Mouse (Mus musculus) induced T-regulatory cell, adult 2 months (primary cell): Measurements from ENCODE around the gene Mrpl9.

Experiments
- DNase-seq: peaks from one replicate; pipeline ENCODE4 v3.0.0-alpha.2; 2012; ENCODE audit warnings: low read depth

The Mrpl9 gene

DNA sequence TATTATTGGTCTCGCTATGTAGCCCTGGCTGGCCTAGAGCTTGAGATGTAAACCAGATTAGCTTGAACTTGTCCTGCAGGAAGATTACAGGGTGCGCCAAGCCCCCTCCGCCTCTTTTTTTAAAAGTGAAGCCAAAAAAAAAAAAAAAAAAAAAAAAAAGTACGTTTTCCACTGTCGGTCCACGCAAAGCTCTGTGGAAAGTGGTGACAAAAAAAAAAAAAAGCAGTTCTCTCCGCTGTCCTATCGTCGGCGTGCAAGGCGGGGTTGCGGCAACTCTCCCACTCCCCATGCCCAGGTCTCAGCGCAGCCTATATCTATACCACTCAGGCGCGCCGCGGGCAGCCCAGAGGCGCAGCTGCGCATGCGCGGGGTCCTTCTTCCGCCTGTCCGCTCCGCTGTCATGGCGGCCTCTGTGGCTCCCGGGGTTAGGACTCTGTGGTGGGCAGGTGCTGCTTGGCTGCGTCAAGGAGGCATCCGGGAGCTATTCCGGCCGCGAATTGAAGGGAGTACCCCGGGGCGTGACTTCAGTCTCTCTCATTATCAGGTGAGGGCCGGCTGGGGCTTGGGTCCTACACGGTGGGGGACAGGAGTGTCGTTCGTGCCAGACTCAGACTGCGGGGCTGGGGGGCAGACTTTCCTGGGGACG is at the start of gene Mrpl9:
Gene Mrpl9 (plus strand): TSS at position 368 of the 646 bp plus-strand sequence.
- DNase-seq: peak; percentile 96

DNA sequence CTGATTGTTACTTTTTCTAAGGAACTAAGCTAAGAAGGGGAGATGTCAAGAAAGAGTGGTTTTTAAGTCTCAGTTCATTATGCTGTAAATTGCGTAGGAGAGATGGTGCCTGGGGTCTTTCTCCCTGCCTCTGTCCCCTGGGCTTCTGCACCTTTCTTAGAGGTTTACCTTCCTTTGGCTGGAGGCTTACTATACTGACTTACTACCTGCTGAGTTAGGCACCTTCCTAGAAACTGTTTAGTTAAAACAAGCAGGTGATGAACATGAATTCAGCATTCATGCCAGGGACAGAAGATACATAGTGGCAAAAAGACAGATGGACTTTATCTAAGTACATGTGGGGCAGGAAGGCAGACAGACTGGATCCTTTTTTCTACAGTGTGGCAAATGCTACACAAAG is 46.8 kb upstream of the Mrpl9 start:
- DNase-seq: no peak

DNA sequence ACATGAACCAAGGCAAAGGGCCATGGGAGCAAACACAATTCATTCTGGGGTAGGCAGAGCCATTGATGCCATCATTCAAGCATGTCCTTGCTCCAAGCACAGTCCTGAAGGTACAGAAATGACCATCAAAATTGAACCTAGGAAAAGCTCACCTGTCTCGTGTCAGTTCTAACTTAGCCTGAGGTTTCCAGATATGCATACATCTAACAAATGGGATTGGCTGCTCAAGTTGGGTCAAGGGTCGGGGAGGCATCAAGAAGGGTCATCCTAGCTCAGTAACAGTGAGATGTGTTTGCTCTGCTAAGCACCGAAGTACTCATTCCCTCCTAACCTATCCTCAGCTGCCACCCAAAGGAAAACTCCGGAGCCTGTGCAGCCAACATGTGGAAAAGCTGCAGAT is 46.3 kb upstream of the Mrpl9 start:
- DNase-seq: no peak

DNA sequence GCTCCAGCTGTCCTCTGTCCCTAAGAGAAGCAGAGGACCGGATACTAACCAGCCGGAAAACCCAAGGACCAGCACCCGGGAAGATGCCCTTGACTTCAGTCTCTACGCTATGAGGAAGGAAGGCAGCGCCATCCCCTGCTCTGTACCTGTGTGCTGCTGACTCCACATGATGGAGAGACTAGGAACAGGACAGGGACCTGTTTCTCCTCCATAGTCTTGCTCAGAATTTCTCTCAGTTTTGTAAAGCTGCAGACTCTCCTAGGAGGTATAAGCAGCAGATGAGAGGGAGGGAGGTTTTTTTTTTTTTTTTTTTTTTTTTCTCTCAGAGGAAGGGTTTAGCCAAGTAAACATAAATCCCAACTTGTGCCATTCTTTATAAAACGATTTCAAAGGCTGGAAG is 44.9 kb upstream of the Mrpl9 start, which contains the start of gene Lingo4:
Gene Lingo4 (plus strand): TSS at position 301 of the 400 bp plus-strand sequence.
- DNase-seq: no peak

DNA sequence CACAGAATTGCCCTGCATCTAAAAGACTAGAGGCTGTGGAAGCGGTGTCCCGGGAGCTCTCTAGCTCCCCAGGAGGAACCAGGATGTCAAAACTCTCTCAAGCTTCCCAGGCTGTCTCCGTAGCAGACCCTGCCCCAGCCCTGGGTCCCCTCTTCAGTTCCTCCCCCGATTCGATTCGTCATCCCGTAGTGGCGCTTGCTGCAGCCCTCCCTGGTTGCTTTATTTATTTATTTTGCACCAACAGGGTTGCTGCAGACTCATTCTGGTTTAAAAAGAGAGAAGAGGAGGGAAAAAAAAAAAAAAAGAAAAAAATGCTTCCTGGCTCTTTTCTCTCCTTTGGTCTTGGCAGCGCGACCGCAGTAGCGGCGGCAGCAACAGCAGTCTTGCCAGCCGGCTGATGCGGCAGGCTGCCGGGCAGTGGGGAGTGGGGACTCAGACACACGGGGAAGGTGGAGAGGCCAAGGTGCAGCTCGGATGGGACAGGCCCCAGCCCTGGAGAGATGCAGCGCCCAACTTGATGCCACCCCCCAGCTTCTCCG is 44.1 kb upstream of the Mrpl9 start:
- DNase-seq: no peak

DNA sequence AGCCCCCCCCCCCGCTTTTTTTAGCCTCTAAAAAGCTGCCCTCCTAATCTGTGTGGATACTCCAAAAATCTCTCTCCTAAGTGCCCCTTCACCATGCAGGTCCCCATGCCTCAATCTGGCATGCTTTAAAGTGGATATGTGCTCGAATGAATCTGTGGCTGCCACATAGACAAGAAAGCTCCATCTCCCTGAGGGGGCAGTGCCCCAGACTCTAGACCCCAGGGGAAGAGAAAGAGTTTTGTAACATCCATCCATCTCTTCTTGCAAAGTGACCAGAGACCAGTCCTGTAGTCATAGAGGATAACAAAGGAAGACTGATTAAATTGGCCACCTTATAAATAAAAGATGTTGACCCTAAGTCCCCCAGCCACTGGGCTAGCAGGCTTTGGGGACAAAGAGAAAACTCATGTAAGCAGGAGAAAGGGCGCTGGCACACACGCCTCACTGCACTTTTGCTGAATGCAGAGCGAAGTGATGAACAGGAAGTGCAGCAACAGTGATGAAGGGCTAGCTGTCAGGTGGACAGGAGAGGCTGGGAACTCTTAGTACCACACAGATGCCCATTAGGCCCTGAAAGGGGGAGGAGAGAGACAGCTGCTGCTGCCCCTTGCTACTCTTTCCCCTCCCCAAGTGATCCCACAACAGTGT is 43.3 kb upstream of the Mrpl9 start:
- no peak for DNase-seq

DNA sequence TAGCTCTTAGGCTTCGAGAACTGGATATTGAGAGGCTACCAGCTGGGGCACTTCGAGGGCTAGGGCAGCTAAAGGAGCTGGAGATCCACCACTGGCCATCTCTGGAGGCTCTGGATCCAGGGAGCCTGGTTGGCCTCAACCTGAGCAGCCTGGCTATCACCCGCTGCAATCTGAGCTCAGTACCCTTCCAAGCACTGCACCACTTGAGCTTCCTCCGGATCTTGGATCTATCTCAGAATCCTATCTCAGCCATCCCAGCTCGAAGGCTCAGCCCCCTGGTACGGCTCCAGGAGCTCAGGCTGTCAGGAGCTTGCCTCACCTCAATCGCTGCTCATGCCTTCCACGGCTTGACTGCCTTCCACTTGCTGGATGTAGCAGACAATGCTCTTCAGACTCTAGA is 40.7 kb upstream of the Mrpl9 start:
- no peak for DNase-seq

DNA sequence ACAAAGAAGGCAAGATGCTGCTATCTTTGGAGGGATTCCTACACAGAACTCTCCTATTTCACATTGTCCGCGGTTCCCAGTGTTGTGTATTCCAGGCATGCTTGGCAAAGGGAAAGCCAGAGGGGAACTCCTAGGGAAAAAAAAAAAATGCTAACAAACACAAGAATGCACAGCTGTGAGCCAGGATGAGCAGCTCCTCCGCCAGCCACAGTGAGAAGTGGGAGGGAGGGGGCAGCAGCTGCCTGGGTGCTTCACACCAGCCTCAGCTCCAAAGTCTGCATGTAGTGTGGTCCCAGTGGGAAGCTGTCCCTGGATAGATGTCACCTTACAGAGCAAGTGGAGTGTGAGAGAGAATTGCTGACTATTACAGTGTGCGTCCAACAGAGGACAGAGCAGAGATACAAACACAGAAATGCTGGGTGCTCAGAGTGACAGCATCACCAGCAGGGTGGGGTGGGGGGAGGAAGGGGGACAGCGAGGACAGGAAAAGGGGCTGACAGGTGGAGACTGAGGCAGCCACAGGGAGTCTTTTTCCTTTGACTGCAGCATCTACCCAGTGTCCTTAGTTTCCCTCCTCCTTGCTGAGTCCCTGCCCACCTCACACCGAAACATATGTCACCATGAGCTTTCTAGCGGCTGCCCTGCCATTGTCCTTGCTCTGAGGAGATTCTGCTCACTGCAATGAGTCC is 38.6 kb upstream of the Mrpl9 start:
- DNase-seq: no peak

DNA sequence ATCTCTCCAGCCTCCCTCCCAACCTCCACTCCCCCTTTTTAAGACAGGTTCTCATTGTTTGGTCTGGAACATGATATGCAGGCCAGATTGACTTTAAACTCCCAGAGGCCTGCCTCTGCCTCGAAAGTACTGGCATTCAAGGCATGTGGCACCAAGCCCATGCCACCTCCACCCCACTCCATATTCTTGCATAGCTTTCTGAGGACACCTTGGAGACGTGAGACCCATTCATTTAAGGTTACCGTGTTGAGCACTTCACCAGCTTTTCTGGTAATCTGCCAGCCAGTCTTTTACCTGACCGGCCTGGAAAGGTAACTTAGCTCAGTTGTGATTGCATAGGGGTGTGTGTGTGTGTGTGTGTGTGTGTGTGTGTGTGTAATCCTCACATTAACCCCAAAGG is 37.6 kb upstream of the Mrpl9 start:
- no peak for DNase-seq

DNA sequence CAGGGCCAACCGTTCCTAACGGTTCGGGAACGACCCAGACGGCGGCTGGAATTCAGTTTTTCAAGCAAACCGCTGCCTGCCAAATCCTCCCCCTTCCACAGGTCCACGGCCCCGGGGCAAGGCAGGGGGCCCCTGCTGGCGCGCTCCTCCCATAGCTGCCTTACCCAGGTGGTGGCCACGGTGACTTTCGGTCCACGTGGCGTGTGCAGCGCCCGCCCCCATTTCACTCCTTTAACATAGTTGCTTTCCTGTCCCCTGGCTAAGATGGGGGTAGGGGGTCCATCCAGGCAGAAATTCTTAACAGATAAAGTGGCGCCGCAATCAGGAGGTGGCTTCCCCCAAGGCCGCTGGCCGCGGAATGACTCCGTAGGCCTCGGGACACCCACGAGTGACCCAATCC is 30.6 kb upstream of the Mrpl9 start:
- DNase-seq: no peak

DNA sequence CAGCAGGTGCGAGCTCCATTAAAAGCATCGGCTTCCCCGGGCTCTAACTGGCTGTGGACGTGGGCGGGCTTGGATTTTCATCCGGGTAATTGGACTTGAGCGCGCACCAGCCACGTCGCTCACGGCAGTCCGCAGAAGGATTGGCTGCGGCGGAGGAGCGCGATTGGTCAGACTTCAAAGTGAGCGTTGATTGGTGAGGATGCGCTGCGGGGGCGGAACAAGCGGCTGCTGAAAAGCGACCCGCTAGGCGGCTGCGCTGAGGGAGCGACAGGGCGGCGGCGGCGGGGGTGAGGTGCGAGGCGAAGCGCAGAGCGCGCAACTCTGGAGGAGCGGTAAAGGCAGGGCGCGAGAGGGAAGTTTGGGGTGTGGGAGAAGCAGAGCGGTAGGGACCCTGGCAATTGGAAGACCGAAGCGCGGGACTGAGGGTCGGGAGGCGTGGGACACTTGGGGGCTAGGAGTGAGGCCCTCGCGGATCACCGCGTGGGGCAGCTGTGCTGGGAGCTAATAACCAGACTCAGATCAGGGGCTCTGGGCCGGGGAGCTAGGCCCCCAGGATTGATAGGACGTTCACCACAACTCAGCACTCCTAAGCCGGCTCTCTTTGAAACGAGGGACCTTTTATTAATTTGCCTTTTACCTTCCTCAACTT is 30.0 kb upstream of the Mrpl9 start, which contains the start of gene Tdrkh:
Gene Tdrkh (plus strand): TSS at position 243 of the 649 bp plus-strand sequence.
- DNase-seq: peak; percentile 95

DNA sequence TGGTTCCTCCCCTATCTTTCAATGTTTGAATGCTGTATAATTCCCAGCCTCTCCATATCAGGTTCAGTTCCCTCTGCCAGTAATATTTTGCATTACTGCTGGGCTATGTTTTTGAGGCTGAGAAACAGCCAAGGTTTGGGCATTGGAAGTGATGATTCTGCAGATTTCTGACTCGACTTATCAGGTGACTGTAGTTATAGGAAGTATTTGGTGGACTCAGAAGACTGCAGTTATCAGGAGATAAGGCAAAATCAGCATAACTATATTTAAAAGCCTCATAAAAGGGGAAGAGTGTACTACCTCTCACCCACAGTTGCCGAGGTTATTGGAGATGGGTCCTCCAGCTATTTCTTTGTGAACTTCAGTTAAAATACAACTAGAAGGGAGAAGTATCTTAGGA is 12.1 kb upstream of the Mrpl9 start:
- DNase-seq: no peak

DNA sequence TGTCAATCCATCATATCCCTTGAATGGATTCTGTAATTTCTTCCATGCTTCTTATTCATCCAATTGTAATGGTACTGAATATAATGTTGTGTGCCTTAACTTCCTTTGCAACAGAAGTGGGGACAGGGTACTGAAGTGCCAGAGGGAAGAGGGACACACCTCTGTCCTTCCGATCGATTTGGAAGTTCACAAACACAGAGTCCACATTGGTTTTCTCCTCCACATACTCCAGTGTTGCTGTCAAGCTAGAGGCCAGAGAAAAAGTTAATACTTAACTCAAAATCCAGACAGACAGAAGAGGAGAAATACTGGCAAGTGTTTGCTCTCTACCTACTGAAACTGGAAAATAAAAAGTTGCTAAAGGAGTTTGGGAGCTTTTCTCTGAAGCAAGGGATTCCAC is 8.8 kb upstream of the Mrpl9 start:
- no peak for DNase-seq

DNA sequence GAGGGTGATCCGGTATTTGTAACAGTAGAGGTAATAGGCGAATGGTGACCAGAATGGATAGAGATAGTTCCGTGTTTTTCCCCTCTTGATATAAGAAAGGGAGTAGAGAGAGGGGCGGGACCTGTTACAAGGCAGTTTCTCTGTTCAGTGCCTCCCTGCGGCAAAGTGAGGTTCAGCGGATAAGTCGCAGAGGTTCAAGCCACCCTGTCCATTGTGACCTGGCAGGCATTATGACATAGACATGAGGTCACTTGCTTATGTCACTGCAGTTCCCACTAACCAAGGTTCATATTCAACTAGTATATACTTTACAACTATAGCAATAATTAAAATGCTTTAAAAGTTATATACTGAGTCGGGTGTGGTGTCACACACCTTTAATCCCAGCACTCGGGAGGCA is 6.7 kb upstream of the Mrpl9 start:
- DNase-seq: no peak

DNA sequence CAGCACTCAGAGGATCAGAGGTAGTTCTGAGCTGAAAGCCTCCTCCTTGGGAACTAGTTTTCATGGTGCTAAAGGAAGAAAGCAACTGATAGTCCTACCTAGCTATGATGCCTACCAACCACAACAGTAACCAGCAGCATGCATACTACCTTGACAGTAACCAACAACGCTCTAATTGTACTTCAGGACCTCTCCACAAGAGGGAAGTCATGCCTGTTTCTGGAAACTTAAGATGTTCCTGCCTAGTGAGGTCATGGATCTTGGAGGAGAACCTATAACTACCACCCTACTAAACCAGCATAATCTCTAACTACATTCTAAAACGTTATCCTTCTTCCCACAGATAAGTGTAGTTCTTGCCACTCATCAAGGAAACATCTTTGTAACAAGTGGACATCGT is 1.9 kb upstream of the Mrpl9 start:
- peak; percentile 58 for DNase-seq

DNA sequence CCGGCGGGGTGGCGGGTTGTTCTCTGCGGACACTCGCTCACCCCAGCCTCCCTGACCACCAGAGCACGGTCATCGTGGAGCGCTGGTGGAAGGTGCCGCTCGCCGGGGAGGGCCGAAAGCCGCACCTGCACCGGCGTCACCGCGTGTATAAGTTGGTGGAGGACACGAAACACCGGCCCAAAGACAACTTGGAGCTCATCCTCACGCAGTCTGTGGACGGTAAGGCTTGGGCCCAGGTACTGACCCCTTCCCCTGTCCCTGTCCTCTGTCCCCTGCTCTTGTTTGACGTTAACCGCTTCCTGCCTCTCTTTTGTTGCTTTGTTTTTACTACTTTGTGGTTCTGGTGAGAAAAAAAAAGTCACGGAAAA is 463 bp downstream of the Mrpl9 start, which contains the start of gene Oaz3:
Gene Oaz3 (minus strand): TSS at position 319 of the 368 bp plus-strand sequence.
- peak; percentile 74 for DNase-seq

DNA sequence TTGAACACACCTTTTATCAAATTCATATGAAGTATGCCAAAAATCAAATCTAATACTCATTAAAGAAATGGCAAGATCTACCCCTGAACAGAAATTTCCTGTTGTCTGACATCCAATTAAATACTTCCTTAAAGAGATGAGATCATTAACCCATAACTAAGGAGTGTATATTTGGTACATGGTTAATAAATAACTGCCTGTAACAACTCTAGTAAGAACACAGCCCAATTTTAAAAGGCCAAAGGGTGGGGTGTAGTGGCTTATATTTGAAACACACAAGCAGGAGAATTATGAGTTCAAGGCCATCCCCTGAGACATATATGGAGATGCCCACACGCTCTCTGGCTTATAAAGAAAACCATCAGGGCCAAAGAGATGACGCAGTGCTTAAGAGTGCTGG is 6.3 kb downstream of the Mrpl9 start:
- DNase-seq: no peak

DNA sequence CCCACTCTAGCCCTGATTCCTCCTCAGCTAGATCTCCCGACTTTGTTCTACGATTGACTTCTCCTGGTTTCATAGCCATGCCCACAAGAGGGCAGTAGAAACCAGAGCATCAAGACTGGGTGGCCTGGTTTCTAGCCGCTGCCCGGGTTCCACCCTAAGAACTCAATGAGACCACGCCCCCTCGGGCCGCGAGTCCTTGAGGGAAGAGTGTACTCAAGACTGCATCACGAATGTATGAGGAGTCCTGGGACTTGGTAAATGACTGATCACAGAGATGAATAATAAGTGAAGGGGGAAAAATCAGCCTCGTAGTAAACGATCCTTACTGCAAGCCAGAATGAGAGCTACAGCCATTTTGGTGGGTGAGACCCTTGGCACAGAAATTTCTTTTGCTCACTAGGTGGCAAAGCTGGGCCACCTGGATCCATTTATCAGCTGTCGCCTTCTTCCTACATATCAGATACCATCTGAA is 13.4 kb downstream of the Mrpl9 start:
- DNase-seq: peak; percentile 90

DNA sequence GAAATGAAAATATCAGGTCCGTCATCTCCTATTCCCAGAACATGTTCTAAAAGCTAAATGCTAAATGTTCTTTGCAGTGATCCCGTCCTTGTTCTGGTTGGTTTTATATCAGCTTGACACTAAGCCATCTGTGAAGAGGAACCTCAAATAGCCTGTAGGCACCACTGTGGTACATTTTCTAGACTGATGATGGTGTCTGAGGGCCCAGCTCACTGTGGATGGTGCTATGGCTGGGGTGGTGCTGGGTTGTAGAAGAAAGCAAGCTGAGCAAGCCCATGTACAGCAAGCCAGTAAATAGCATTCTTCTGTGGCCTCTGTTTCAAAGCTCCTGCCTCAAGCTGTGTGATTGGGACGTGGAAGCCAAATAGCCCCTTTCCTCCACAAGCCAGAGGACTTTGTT is 13.9 kb downstream of the Mrpl9 start:
- DNase-seq: no peak

DNA sequence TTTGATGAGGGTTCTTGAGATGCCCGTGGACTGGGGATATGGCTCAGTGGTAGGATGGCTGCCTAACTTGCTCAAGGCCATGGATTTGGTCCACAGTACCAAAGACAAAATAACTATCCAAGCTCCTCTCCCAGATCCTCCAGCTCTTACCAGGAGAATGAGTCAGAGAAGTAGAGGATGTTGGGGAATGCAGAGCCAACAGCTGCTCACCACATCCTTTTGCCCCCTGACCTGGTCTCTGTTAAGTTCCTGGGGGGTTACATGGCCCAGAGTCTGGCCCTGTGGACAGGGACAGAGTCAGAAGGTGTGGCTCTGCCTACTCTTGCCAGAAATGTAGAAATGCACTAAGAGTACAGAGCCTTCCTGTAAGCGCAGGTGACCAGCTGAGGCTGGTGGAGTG is 16.7 kb downstream of the Mrpl9 start:
- no peak for DNase-seq

DNA sequence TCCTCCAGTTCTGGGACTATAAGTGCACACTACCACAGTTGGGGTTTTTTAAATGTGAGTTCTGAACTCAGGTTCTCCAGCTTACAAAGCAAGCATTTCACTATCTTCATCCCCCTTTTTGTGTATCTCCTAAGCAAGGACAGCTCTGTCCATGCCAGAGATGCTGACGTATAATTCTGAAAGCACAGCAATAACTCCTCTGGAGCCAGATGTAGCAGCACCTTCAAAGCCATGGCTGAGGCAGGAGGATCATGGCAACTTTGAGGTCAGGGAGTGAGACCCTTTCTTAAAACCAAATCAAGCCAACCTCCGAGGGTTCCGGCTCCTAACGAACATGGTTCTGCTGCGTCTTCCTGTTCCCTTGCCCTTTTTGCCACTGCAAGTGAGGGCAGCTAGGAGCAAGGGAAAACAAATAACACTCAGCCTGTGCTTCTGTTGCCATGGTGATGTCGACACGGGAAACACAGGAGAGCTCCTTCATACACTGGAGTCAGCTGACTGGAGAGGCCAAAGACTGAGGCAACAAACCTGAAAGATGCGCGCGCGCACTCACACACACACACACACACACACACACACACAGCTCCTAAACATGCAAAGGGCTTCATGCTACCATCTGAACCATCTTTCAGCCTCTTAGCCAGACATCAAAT is 20.9 kb downstream of the Mrpl9 start:
- DNase-seq: no peak
